Mouse (Mus musculus) limb, embryonic 12.5 days (tissue): ENCODE measurements at regions not wholly inside any gene's neighbourhood (a gene's known extent, or its start where the extent isn't known, plus 50 kb on each side); places are given as distances from the start of the nearest gene placed in this dataset.

Experiments
- ATAC-seq: fragments of 200-750 bp; cut with Nextera tagmentation; 2 replicates; pipeline ENCODE4 v1.8.0; 2017; ENCODE audit warnings: low read depth, moderate TSS enrichment; ENCODE audit not compliant: insufficient number of reproducible peaks, insufficient read depth, low FRiP score, low TSS enrichment
- H3K27ac ChIP-seq: fragments of 300-500 bp; sonication (generic); 2 replicates; pipeline ENCODE4 v1.5.1; 2016; ENCODE audit warnings: mild to moderate bottlenecking, moderate library complexity
- H3K27me3 ChIP-seq: fragments of 300-500 bp; sonication (generic); 2 replicates; pipeline ENCODE4 v1.6.1; 2016; ENCODE audit warnings: mild to moderate bottlenecking, moderate library complexity
- H3K36me3 ChIP-seq: fragments of 300-500 bp; sonication (generic); 2 replicates; pipeline ENCODE4 v1.6.1; 2016; ENCODE audit warnings: mild to moderate bottlenecking, moderate library complexity
- H3K4me1 ChIP-seq: fragments of 300-500 bp; sonication (generic); replicated peaks from 2 replicates; pipeline ENCODE4 v1.6.1; 2016
- H3K4me2 ChIP-seq: fragments of 300-500 bp; sonication (generic); 2 replicates; pipeline ENCODE4 v1.6.1; 2016; ENCODE audit warnings: mild to moderate bottlenecking, moderate library complexity
- H3K4me3 ChIP-seq: fragments of 300-500 bp; sonication (generic); replicated peaks from 2 replicates; pipeline ENCODE4 v1.5.1; 2016; ENCODE audit warnings: mild to moderate bottlenecking
- H3K9ac ChIP-seq: fragments of 300-500 bp; sonication (generic); replicated peaks from 2 replicates; pipeline ENCODE4 v1.6.1; 2016; ENCODE audit warnings: mild to moderate bottlenecking, moderate library complexity
- H3K9me3 ChIP-seq: fragments of 300-500 bp; sonication (generic); 2 replicates; pipeline ENCODE4 v1.6.1; 2016; ENCODE audit warnings: mild to moderate bottlenecking, moderate library complexity
- WGBS: fragments of 180-500 bp; shearing (Covaris S2); methylation state at CpG from one replicate; pipeline ENCODE4 v1.1.7; 2016; 5-methylcytosine and 5-hydroxymethylcytosine counted together

DNA sequence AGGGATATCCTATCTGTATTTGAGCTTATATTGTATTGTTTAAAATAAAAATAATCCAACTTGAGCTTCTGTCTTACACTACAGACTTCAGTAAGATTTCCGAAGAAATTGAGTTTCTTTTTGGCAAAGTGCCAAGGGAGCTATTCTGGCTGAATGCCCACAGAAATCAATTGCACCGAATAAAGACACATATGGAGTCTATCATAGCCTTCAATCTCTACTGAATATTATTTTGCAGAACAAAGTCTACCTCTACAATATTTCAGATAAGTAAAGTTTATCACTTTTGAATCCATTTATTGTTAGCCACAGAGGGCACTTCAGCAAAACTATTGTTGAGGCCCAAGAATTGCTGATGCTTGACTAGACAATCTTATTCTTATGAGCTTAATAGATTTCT is 1742.3 kb upstream of the Gm38303 start:
- 45% methylated on average over 2 of the region's 2 CpGs for WGBS
- ATAC-seq: peak; percentile 26; the same call in 1 of the 2 replicates

More for the DNA sequence above, 1742.3 kb upstream of the Gm38303 start:
- H3K36me3 ChIP-seq: no peaks in the 10 kb centered on the region
- H3K4me3 ChIP-seq: no peak overlapping the region
- no peak overlapping the region for H3K9ac ChIP-seq
- H3K9me3 ChIP-seq: no peaks in the 10 kb centered on the region
- no peak overlapping the region for H3K27ac ChIP-seq
- no peaks in the 10 kb centered on the region for H3K4me1 ChIP-seq
- H3K4me2 ChIP-seq: no peak overlapping the region
- no peaks in the 10 kb centered on the region for H3K27me3 ChIP-seq
